Mouse (Mus musculus) forebrain, embryonic 10.5 days (tissue): ENCODE results near the gene Spryd3. TPM values are rescaled to one million over a fixed set of nuclear protein-coding genes. Genes with fewer than 3 reads are reported as not detected.

Experiments used
- DNase-seq: peaks from one replicate; pipeline ENCODE4 v3.0.0-alpha.2; 2017; ENCODE audit warnings: low spot score; ENCODE audit errors: extremely low spot score
- H3K27ac ChIP-seq: fragments of 300-500 bp; sonication (generic); 2 replicates; pipeline ENCODE4 v1.5.1; 2016; ENCODE audit warnings: mild to moderate bottlenecking
- H3K27me3 ChIP-seq: fragments of 300-500 bp; sonication (generic); 2 replicates; pipeline ENCODE4 v1.6.1; 2016; ENCODE audit warnings: mild to moderate bottlenecking; ENCODE audit not compliant: poor library complexity, severe bottlenecking
- H3K36me3 ChIP-seq: fragments of 300-500 bp; sonication (generic); replicated peaks from 2 replicates; pipeline ENCODE4 v1.6.1; 2016; ENCODE audit warnings: mild to moderate bottlenecking, moderate library complexity
- H3K4me1 ChIP-seq: fragments of 300-500 bp; sonication (generic); 2 replicates; pipeline ENCODE4 v1.6.1; 2016
- H3K4me3 ChIP-seq: fragments of 300-500 bp; sonication (generic); 2 replicates; pipeline ENCODE4 v1.5.1; 2016; ENCODE audit warnings: mild to moderate bottlenecking, moderate library complexity
- H3K9me3 ChIP-seq: fragments of 300-500 bp; sonication (generic); 2 replicates; pipeline ENCODE4 v1.6.1; 2016; ENCODE audit warnings: mild to moderate bottlenecking, moderate library complexity
- WGBS: fragments of 180-500 bp; shearing (Covaris S2); methylation state at CpG from one replicate; pipeline ENCODE4 v1.1.7; 2016; 5-methylcytosine and 5-hydroxymethylcytosine counted together
- polyA plus RNA-seq: library from polyadenylated mRNA; unstranded; fragments of >200 nt; fragmentation: Nextera tagmentation; extraction: Ambion mirVana; gene quantifications from 2 replicates; pipeline ENCODE4 v1.2.1, GENCODE M21; 2016

The Spryd3 gene
- polyA plus RNA-seq = 10.8 and 12.7 TPM in 2 replicates

DNA sequence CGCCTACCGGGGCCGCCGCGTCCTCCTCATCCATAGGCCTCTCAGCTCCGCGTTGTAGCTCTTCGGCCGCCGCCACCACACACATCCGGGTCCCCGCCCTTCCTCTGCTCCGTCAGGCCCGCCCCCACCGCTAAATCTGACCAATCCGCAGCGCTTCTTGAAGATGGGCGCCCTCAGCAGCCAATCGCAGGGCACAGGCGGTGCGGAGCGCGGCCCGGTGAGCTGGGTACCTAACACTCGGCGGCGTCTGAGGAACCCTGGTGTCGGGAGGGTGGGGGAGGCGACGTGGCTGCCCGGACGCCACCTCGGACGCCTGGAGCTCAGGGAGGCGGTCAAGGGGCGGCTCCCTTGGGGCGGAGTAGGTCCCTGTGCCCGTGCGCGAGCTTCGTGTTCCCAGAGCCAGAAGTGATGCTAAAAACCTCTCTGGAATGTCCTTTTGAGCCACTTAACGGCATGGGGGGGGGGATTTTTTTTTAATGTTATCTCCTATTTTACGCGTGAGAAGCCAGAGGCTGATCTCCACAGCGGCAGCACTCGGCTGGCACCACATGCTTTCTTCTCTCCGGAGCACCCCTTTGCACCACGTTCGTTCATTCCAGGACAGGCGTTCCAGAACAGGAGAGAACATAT lies at the start of gene Spryd3:
Gene Spryd3 (minus strand): TSS at position 106 of the 630 bp plus-strand sequence.
- peak within 1 kb of the TSS; percentile 90 for H3K4me3 ChIP-seq
- peak within 1 kb of the TSS; percentile 94 for H3K27ac ChIP-seq
- H3K4me1 ChIP-seq = peaks cover 27% of the 10 kb centered on the region
- WGBS = under 1% methylated on average over 50 of the region's 50 CpGs
- H3K27me3 ChIP-seq = peaks cover under 1% of the 10 kb centered on the region; the same call in 1 of the 2 replicates
- peak; percentile 97 for DNase-seq
- H3K36me3 ChIP-seq = peaks cover 22% of the 10 kb centered on the region
- H3K9me3 ChIP-seq = no peaks in the 10 kb centered on the region

DNA sequence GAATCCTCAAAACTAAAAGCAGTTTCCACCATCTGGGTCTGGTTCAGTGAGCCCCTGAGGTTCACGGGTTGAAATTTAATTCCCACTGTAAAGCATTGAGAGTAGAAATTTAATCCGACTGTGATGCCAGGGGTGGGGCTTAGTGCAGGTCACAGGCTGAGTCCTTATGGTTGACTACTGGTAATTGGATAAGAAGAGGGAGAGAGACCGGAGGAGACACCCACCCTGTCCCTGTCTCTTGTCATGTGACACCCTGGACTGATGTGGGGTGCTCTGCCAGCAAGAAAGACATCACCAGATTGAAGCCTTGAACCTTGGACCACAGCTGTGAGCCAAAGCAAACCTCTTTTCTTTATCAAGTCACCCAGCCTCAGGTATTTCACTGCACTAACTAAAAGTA lies 47.0 kb upstream of the Spryd3 start:
- no peak for DNase-seq
- Histone ChIP-seq H3K4me1 (peaks cover 2% of the 10 kb centered on the region), H3K36me3 (peaks cover 45% of the 10 kb centered on the region), H3K4me3 (no peak overlapping the region), H3K27me3 (no peaks in the 10 kb centered on the region), H3K9me3 (no peaks in the 10 kb centered on the region), H3K27ac (no peak overlapping the region)
- 88% methylated on average over 3 of the region's 3 CpGs for WGBS

DNA sequence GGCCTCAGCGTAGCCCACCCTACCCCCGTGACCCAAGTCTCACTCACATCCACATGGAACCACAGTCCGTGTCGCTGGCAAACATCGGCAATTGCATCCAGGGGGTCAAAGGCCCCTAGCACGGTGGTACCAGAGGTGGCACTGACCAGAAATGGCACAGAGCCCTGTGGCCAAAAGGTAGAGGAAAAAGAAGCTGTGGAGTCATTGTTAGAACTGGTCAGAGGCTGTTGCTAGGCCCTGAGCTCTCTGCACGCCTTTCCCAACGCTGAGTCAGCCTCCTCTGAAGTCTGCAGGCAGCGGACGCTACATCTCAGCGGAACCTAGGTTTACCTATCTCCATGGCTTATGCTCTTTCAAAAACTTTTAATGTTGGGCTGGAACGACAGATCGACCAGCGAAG lies 43.9 kb upstream of the Spryd3 start:
- WGBS = 94% methylated on average over 14 of the region's 14 CpGs
- DNase-seq = no peak
- H3K27me3 ChIP-seq = no peaks in the 10 kb centered on the region
- no peak overlapping the region for H3K4me3 ChIP-seq
- peak overlapping the region; percentile 20; the same call in 1 of the 2 replicates for H3K27ac ChIP-seq
- H3K4me1 ChIP-seq = no peaks in the 10 kb centered on the region
- H3K9me3 ChIP-seq = no peaks in the 10 kb centered on the region
- peaks cover 30% of the 10 kb centered on the region for H3K36me3 ChIP-seq

DNA sequence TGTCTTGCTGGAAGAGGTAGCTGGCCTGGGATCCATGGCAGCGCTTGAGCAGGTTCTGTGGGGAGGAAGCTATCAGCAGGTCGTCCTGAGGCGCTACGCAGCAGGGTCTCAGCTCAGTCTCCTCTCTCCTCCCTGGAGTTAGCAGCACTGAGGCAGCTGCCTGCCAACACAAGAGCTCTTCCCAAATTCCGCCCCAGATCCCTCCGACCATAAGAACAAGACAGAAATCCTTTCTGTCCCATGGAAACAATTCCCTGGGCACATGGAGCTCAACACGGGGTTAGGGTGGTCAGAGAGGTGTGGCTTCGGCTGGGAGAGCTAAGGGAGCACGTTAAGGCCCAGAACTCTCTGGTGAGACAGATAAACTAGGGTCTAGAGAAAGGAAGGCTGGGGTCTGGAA lies 43.1 kb upstream of the Spryd3 start:
- H3K4me1 ChIP-seq = no peaks in the 10 kb centered on the region
- 0 out of 2 replicates have a peak overlapping the region, but pooled peaks have one; percentile 12 for H3K27ac ChIP-seq
- WGBS = 84% methylated on average over 9 of the region's 9 CpGs
- no peak for DNase-seq
- H3K36me3 ChIP-seq = peaks cover 23% of the 10 kb centered on the region
- no peak overlapping the region for H3K4me3 ChIP-seq
- H3K27me3 ChIP-seq = no peaks in the 10 kb centered on the region
- no peaks in the 10 kb centered on the region for H3K9me3 ChIP-seq

DNA sequence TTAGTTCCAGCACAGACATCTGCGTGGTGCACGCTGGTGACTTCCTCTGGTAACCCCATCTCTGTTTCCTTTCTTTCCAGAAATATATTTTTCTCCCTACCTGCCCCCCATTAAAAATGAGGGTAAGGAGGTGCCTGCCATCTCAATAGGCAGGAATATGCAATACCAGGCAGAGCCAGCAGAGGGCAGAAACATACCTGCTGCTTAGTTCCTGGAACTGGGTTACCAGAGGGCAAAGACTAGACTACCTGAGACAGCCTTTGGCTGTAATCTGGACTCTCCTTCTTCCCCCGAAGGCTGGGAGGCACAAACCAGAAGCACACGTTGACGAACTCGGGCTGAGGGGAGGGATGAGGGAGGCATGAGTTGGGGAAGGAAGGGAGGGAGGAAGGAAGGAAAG lies 42.2 kb upstream of the Spryd3 start:
- H3K27ac ChIP-seq = no peak overlapping the region
- H3K4me1 ChIP-seq = no peaks in the 10 kb centered on the region
- no peaks in the 10 kb centered on the region for H3K9me3 ChIP-seq
- 22% methylated on average over 6 of the region's 6 CpGs for WGBS
- peak; percentile 63 for DNase-seq
- H3K36me3 ChIP-seq = peaks cover 17% of the 10 kb centered on the region
- no peak overlapping the region for H3K4me3 ChIP-seq
- H3K27me3 ChIP-seq = no peaks in the 10 kb centered on the region

DNA sequence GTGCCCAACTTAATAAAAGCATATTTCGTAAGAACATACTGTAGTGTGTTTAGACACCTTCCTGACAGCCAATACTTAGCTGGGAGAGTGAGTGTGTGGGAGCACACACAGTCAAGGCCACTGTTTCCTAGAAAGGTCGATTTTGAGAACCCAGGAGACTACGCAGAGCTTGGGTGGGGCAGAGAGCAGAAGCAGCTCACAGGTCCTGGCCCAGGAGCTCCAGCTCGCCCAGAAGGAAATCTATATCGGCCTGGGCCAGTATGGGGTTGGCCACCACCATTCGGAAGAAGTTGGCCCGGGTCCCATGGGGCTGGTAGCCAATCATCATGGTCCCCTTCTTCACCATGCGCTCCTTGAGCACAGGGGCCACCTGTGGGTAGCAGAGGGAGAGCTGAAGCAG lies 41.4 kb upstream of the Spryd3 start:
- Histone ChIP-seq H3K4me3 (no peak overlapping the region), H3K27ac (no peak overlapping the region), H3K27me3 (no peaks in the 10 kb centered on the region), H3K4me1 (no peaks in the 10 kb centered on the region), H3K9me3 (no peaks in the 10 kb centered on the region), H3K36me3 (peaks cover 17% of the 10 kb centered on the region)
- no peak for DNase-seq
- 92% methylated on average over 8 of the region's 8 CpGs for WGBS

DNA sequence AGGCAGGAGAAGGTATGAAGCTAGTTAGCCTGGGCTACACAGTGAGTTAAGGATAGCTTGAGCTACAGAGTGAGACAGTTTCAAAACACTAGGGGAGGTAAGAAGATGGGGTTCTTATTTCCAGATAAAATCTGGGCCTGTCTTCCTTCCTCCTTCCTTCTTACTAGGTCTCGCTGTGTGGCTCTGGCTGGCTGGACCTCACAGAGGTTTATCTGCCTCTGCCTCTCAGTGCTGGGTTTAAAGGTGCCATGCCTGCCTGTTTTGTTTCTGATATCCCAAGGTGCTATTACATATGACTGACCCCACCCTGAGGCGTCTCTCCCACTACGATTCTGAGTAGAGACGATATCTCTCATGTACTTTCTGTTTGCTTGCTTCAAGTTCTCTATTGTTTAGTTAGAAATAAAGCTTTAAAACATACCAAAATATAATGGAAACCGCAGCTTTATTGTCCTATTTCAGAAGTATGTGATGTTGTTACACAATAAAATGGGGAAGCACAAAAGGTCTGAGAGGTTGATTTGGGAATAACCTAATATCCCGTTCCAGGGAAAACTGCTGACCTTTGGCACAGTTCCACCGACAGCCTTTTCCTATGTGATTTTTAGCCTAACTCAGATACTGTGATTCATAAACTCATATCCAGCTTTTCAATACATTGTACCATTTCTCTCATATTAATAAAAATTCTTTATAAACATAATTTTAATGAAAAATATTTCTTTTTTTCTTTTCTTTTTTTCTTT lies 40.7 kb upstream of the Spryd3 start:
- 92% methylated on average over 7 of the region's 7 CpGs for WGBS
- H3K27ac ChIP-seq = no peak overlapping the region
- H3K4me3 ChIP-seq = no peak overlapping the region
- no peak for DNase-seq
- no peaks in the 10 kb centered on the region for H3K4me1 ChIP-seq
- H3K36me3 ChIP-seq = peaks cover 17% of the 10 kb centered on the region
- no peaks in the 10 kb centered on the region for H3K27me3 ChIP-seq
- no peaks in the 10 kb centered on the region for H3K9me3 ChIP-seq

DNA sequence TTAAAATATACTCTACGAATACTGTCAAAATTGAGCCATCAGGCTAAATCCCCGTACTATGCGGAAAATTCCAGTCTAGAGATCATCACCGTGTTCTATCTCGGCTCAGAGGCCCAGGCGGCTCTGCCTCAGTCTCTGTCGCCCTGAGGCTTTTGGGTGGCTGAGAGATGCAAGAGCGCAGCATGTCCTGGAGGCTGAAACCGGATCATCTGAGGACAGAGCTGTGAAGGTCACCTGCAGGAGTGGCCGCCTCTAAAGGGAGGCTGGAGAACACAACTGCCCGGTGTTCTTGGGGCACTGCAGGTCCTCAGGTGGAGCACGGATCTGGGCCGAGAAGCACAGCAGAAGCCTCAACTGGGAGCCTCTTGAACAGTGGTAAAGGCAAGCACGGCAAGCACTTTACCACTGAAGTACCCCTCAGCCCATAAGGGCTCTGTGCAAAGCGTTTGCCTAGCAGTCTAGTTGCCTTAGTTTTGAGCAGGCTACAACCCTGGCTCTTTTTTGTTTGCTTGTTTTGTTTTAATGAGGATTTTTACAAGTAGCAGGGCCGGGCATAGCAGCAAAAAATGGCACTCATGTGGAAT lies 39.8 kb upstream of the Spryd3 start:
- Histone ChIP-seq H3K27ac (no peak overlapping the region), H3K27me3 (no peaks in the 10 kb centered on the region), H3K4me3 (no peak overlapping the region), H3K9me3 (no peaks in the 10 kb centered on the region), H3K4me1 (no peaks in the 10 kb centered on the region), H3K36me3 (peaks cover 17% of the 10 kb centered on the region)
- DNase-seq = no peak
- WGBS = 88% methylated on average over 16 of the region's 16 CpGs

DNA sequence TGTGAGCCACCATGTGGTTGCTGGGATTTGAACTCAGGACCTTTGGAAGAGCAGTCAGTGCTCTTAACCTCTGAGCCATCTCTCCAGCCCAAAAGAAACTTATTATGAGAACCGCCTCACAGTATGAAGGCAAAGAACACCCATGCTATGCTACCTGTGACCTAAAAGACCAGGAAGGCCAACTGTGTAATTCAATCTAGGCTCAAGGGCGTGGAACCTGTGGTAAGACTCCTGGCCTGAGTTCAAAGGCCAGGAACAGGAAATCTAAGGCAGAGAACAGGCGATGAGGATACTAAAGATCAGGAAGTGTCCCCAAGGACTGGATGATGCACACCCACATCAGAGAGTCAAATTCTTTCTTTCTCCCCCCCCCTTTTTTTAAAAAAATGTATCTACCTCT lies 37.5 kb upstream of the Spryd3 start:
- H3K27ac ChIP-seq = no peak overlapping the region
- no peak overlapping the region for H3K4me3 ChIP-seq
- H3K36me3 ChIP-seq = peaks cover 6% of the 10 kb centered on the region; the same call in 1 of the 2 replicates
- no peaks in the 10 kb centered on the region for H3K9me3 ChIP-seq
- peaks cover 3% of the 10 kb centered on the region; the same call in 1 of the 2 replicates for H3K4me1 ChIP-seq
- no peak for DNase-seq
- WGBS = 90% methylated on average over 3 of the region's 3 CpGs
- no peaks in the 10 kb centered on the region for H3K27me3 ChIP-seq

DNA sequence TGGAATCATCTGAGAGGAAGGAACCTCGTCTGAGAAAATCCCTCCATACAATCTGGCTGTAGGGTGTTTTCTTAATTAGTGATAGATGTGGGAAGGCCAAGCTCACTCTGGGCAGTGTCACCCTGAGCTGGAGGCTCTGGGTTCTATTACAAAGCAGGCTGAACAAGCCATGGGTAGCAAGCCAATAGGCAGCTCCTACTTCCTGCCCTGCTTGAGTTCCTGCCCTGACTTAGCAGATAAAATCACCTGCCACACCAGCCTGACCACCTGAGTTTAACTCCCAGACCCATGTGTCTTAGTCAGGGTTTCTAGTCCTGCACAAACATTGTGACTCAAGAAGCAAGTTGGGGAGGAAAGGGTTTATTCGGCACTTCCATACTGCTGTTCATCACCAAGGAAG lies 33.0 kb upstream of the Spryd3 start:
- DNase-seq = no peak
- WGBS = 68% methylated on average over 2 of the region's 2 CpGs
- no peaks in the 10 kb centered on the region for H3K9me3 ChIP-seq
- no peaks in the 10 kb centered on the region for H3K27me3 ChIP-seq
- no peak overlapping the region for H3K4me3 ChIP-seq
- H3K27ac ChIP-seq = no peak overlapping the region
- no peaks in the 10 kb centered on the region for H3K36me3 ChIP-seq
- H3K4me1 ChIP-seq = peaks cover 14% of the 10 kb centered on the region

DNA sequence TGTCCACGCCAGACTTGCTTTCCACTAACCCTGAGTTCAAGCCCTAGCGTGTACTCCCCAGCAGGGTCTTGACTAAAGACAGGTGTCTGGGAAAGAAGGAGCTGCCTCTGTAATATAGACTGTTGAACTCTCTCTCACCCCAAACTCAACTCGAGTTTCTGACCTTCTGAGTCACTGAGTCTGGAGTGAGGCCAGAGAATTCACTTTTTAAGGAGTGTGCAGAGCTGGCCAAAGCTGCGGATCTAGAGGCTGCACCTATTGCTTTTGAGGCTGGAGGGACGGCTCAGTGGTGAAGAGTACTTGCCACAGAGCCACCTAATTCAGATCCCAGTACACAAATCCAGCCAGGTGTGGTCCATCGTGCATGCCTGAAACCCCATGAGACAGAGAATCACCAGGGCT lies 31.6 kb upstream of the Spryd3 start:
- Histone ChIP-seq H3K4me1 (peaks cover 14% of the 10 kb centered on the region), H3K27me3 (no peaks in the 10 kb centered on the region), H3K4me3 (no peak overlapping the region), H3K9me3 (no peaks in the 10 kb centered on the region), H3K36me3 (no peaks in the 10 kb centered on the region), H3K27ac (0 out of 2 replicates have a peak overlapping the region, but pooled peaks have one; percentile 37)
- DNase-seq = no peak
- WGBS = 64% methylated on average over 6 of the region's 6 CpGs

DNA sequence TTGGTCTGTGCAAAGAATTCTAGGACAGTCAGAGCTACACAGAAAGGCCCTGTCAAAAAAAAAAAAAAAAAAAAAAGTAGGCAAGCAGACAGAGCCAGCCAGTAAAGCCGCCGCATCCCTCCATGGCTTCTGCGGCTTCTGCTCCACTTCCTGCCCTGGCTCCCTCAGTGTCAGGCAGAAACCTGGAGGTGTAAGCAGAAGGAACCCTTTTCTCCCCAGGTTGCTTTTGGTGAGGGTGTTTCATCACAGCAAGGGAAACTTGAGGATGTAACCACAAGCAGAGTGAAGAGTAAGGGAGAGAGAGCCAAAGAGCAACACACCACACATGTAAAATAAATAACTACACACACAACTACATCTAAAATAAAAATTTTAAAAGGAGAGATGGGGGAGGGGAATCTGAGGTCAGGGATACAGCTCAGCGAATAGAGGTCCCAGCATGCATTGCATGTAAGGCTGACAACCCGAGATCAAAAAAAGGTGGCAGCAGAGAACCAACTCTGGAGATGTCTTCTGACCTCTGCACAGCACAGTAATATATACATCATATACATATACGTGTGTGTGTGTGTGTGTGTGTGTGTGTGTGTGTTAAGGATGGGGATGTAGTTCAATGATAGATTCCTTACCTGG lies 29.6 kb upstream of the Spryd3 start:
- WGBS = 67% methylated on average over 6 of the region's 6 CpGs
- Histone ChIP-seq H3K9me3 (no peaks in the 10 kb centered on the region), H3K36me3 (no peaks in the 10 kb centered on the region), H3K4me3 (no peak overlapping the region), H3K27ac (no peak overlapping the region), H3K4me1 (peaks cover 15% of the 10 kb centered on the region), H3K27me3 (0 out of 2 replicates have a peak, but pooled peaks cover 5% of the 10 kb centered on the region)
- DNase-seq = no peak
